Mouse (Mus musculus): ENCODE measurements at regions not wholly inside any gene's neighbourhood (a gene's known extent, or its start where the extent isn't known, plus 50 kb on each side); places are given as distances from the start of the nearest gene placed in this dataset.

DNA sequence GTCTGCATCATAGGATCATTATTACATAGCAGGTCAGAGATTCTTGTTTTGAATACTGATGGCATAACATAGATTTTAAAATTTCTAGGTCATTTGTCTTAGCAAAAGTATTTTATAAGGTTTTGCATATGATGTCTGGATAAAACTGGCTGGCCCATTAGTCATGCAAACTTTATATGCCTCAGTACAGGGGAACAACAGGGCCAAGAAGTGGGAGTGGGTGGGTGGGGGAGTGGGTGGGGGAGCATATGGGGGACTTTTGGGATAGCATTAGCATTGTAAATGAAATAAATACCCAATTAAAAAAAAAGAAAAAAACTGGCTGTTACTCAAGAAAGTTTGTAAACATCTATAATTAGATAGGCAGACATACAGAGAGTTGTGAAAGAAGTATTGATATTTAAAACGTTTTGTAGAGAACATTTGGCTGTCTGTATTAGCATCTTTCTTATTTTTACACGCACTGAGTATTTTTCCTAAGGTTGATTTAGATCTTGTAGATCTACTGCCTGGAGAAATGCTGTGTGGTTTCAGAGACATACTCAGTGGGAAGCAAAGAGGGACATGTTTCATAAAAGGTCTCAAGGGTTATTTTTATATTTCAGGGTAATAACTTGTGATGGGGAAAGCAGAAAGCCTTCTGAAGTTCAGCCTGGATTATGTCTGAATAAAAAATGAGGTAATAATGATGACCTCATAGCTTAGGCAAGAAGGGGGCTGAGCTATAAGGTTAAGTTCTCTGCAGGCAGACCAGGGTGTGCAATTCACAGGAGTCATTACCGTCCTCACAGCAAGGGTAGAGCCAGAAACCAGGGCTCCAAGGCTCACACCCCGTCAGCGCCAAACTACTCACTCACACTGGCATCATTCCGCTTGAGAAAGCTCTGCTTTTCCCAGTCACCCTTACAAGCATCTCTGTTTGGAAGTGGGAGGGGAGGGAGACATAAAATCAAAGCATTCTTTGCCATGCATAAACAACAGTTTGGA lies 95.4 kb downstream of the Isl1 start:
- TF ChIP-seq CTCF (conservative IDR thresholded peaks at IDR 0.05; ENCODE audit: insufficient read depth, insufficient read length, low read depth, low read length) (no peak), POLR2A (IDR thresholded peaks at IDR 0.05; ENCODE audit: low read depth, low read length) (no peak)
